Mouse (Mus musculus) megakaryocyte, embryonic 14.5 days (primary cell): Measurements from ENCODE around the gene 2610507B11Rik.

Experiments used
- FLI1 ChIP-seq: IDR thresholded peaks from 2 replicates; pipeline ENCODE4 v1.6.1; 2012; ENCODE audit warnings: low read length, inconsistent platforms, mixed read lengths
- GATA1 ChIP-seq: IDR thresholded peaks from 3 replicates; pipeline ENCODE4 v1.6.1; 2012; ENCODE audit warnings: mixed read lengths, low read length, inconsistent platforms, borderline replicate concordance

GRCm38 (mm10) chr11:78290654-78291053 lies 29.1 kb downstream of the 2610507B11Rik start, which contains the start of gene BC030499:
- TF ChIP-seq GATA1: no peak
- no peak for TF ChIP-seq FLI1
